Mouse (Mus musculus) lung, postnatal 0 days (tissue): ENCODE measurements around the gene Acsf2.

Experiments
- CTCF ChIP-seq: IDR thresholded peaks from 2 replicates; pipeline ENCODE4 v1.5.1; 2016; ENCODE audit warnings: antibody characterized with exemption, mild to moderate bottlenecking
- EP300 ChIP-seq: IDR thresholded peaks from 2 replicates; pipeline ENCODE4 v1.6.1; 2016; ENCODE audit warnings: antibody characterized with exemption, mild to moderate bottlenecking, control low read depth

- TF ChIP-seq EP300 = no peak
- TF ChIP-seq CTCF = peak; percentile 62
Observed at GRCm38 (mm10) chr11:94565151-94565479, 36.6 kb downstream of the Acsf2 start.
